ENCODE assay signal across 28 mouse cellular contexts in the genomic region with DNA sequence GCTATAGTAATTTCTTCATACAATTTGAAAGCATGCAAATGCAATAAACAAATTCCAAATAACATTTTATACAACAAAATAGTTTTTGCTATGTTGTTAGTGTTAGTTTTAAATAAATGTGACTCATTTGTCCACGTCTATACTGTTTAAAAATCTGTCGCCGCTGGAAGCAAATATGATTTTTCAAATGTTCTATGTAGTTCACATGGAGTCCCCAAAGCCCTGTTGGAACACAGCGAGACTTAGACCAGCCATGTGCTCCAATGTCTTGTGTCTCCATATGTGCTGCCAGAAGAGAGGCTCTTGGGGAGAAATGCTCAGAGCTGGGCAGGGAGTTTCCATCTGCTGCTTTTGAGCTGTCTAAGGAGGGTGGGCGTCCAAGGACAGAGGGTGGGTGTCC. TPM values are rescaled to one million over a fixed set of nuclear protein-coding genes. Genes with fewer than 3 reads are reported as not detected.
DNase-seq lines count a peak whose midpoint lies in the region; ATAC-seq and TF ChIP-seq lines count a peak whose summit lies in the region.
"Had no signal": no experiment of that assay in that cellular context is flagged by ENCODE, and none has a peak within 500 bp of the region (broad histone marks: within the 10 kb centered on the region; RNA-seq: fewer than 3 reads in every experiment).

No protein-coding gene starts in this region.

- no peak overlapping the region for H3K4me3 ChIP-seq in intestine, embryonic 14.5 days (ENCODE audit: low read depth, low read length)
- H3K4me3 ChIP-seq in intestine, postnatal 0 days (ENCODE audit: low read depth, low read length) = no peak overlapping the region
- no peak overlapping the region for H3K4me3 ChIP-seq in stomach, embryonic 15.5 days (replicated peaks)
- no peak overlapping the region for H3K4me3 ChIP-seq in stomach, postnatal 0 days (ENCODE audit: low read depth, low read length)
- no peak overlapping the region for H3K4me3 ChIP-seq in intestine, embryonic 16.5 days (ENCODE audit: low read length)
- no peak overlapping the region for H3K4me3 ChIP-seq in midbrain, embryonic 16.5 days (ENCODE audit: low read depth, low read length)
- H3K4me3 ChIP-seq: embryonic facial prominence, embryonic 13.5 days; embryonic facial prominence, embryonic 15.5 days; erythroblast, embryonic 14.5 days; forebrain, embryonic 10.5 days; forebrain, embryonic 12.5 days had no signal

- H3K4me1 ChIP-seq in intestine, embryonic 14.5 days (replicated peaks; ENCODE audit: control insufficient read depth, insufficient read depth, low read length) = peaks cover 12% of the 10 kb centered on the region
- no peaks in the 10 kb centered on the region for H3K4me1 ChIP-seq in intestine, postnatal 0 days (replicated peaks; ENCODE audit: control insufficient read depth, insufficient read depth, low read length)
- 0 out of 2 replicates have a peak, but pooled peaks cover 8% of the 10 kb centered on the region for H3K4me1 ChIP-seq in stomach, embryonic 15.5 days
- H3K4me1 ChIP-seq in stomach, postnatal 0 days (replicated peaks; ENCODE audit: control insufficient read depth, insufficient read depth) = 0 out of 2 replicates have a peak, but pooled peaks cover 3% of the 10 kb centered on the region
- H3K4me1 ChIP-seq in intestine, embryonic 16.5 days (ENCODE audit: control insufficient read depth, insufficient read depth, low read length) = 0 out of 2 replicates have a peak, but pooled peaks cover 5% of the 10 kb centered on the region
- H3K4me1 ChIP-seq in midbrain, embryonic 16.5 days (ENCODE audit: control insufficient read depth, insufficient read depth, low read length) = peaks cover 9% of the 10 kb centered on the region
- H3K4me1 ChIP-seq: embryonic facial prominence, embryonic 15.5 days had no signal

- H3K27me3 ChIP-seq in intestine, embryonic 14.5 days (replicated peaks; ENCODE audit: control insufficient read depth, insufficient read depth, low read length) = no peaks in the 10 kb centered on the region
- peaks cover 9% of the 10 kb centered on the region; the same call in 1 of the 2 replicates for H3K27me3 ChIP-seq in intestine, postnatal 0 days (replicated peaks; ENCODE audit: control insufficient read depth, insufficient read depth, low read length)
- peaks cover 10% of the 10 kb centered on the region; the same call in 1 of the 2 replicates for H3K27me3 ChIP-seq in stomach, embryonic 15.5 days (replicated peaks)
- H3K27me3 ChIP-seq in stomach, postnatal 0 days (ENCODE audit: control insufficient read depth, insufficient read depth, low read length) = no peaks in the 10 kb centered on the region
- no peaks in the 10 kb centered on the region for H3K27me3 ChIP-seq in intestine, embryonic 16.5 days (replicated peaks; ENCODE audit: control insufficient read depth, insufficient read depth, low read length)
- H3K27me3 ChIP-seq in midbrain, embryonic 16.5 days (ENCODE audit: control insufficient read depth, insufficient read depth, low read depth, low read length) = no peaks in the 10 kb centered on the region
- H3K27me3 ChIP-seq: Patski had no signal

- H3K9me3 ChIP-seq in intestine, embryonic 14.5 days (ENCODE audit: control insufficient read depth, low read length) = no peaks in the 10 kb centered on the region
- no peaks in the 10 kb centered on the region for H3K9me3 ChIP-seq in intestine, postnatal 0 days (ENCODE audit: control insufficient read depth)
- H3K9me3 ChIP-seq in stomach, embryonic 15.5 days = no peaks in the 10 kb centered on the region
- no peaks in the 10 kb centered on the region for H3K9me3 ChIP-seq in stomach, postnatal 0 days (ENCODE audit: control insufficient read depth, low read length)
- H3K9me3 ChIP-seq in intestine, embryonic 16.5 days (ENCODE audit: control insufficient read depth, low read length) = no peaks in the 10 kb centered on the region
- no peaks in the 10 kb centered on the region for H3K9me3 ChIP-seq in midbrain, embryonic 16.5 days (replicated peaks; ENCODE audit: control insufficient read depth, low read length, poor library complexity, severe bottlenecking)
- H3K9me3 ChIP-seq: embryonic facial prominence, embryonic 13.5 days; embryonic facial prominence, embryonic 15.5 days; forebrain, embryonic 10.5 days; forebrain, embryonic 12.5 days; G1E had no signal

- DNase-seq in intestine, embryonic 14.5 days (ENCODE audit: low spot score) = no peak
- DNase-seq in stomach, postnatal 0 days (ENCODE audit: low spot score) = no peak
- DNase-seq: adrenal gland, adult 8-10 months; adrenal gland, postnatal 14 days; adrenal gland, postnatal 36 days; B cell, adult 2 months; cerebellum, adult 11 months; cerebellum, adult 18-20 months; cerebellum, adult 8-10 months; cerebellum, adult 9-11 months; cerebellum, postnatal 14 days; cerebellum, postnatal 36 days; embryo, embryonic 11 days had no signal

- no peak overlapping the region for H3K4me2 ChIP-seq in intestine, embryonic 14.5 days (ENCODE audit: low read length)
- H3K4me2 ChIP-seq in intestine, postnatal 0 days (replicated peaks; ENCODE audit: low read depth) = no peak overlapping the region
- H3K4me2 ChIP-seq in stomach, embryonic 15.5 days = no peak overlapping the region
- H3K4me2 ChIP-seq in stomach, postnatal 0 days (replicated peaks; ENCODE audit: low read depth) = no peak overlapping the region
- no peak overlapping the region for H3K4me2 ChIP-seq in intestine, embryonic 16.5 days (ENCODE audit: low read depth, low read length)
- no peak overlapping the region for H3K4me2 ChIP-seq in midbrain, embryonic 16.5 days (ENCODE audit: low read length)
- H3K4me2 ChIP-seq: embryonic facial prominence, embryonic 13.5 days; embryonic facial prominence, embryonic 15.5 days; forebrain, embryonic 12.5 days had no signal

- H3K27ac ChIP-seq in intestine, embryonic 14.5 days (ENCODE audit: low read depth) = peak overlapping the region; percentile 57
- H3K27ac ChIP-seq in intestine, postnatal 0 days (ENCODE audit: low read depth, low read length) = no peak overlapping the region
- H3K27ac ChIP-seq in stomach, embryonic 15.5 days = no peak overlapping the region
- H3K27ac ChIP-seq in stomach, postnatal 0 days (replicated peaks) = no peak overlapping the region; the same call in 1 of the 2 replicates
- H3K27ac ChIP-seq in intestine, embryonic 16.5 days (ENCODE audit: low read length) = peak overlapping the region; percentile 70
- no peak overlapping the region for H3K27ac ChIP-seq in midbrain, embryonic 16.5 days (ENCODE audit: low read length)
- H3K27ac ChIP-seq: embryonic facial prominence, embryonic 13.5 days; embryonic facial prominence, embryonic 15.5 days; forebrain, embryonic 10.5 days; forebrain, embryonic 12.5 days had no signal

- no peak for TF ChIP-seq EP300 in stomach, postnatal 0 days (optimal IDR thresholded peaks at IDR 0.05)

- no peak for ATAC-seq in intestine, embryonic 14.5 days (replicated peaks; ENCODE audit: low FRiP score, low TSS enrichment, low read depth)
- no peak for ATAC-seq in intestine, postnatal 0 days
- 0 out of 2 replicates have a peak, but pooled peaks have one; percentile 10 for ATAC-seq in stomach, embryonic 15.5 days (ENCODE audit: insufficient read depth, low FRiP score, low read depth)
- no peak for ATAC-seq in stomach, postnatal 0 days (ENCODE audit: low FRiP score, low TSS enrichment)
- ATAC-seq in intestine, embryonic 16.5 days = peak; percentile 75
- no peak for ATAC-seq in midbrain, embryonic 16.5 days
- ATAC-seq: activated CD4-positive, CD25-positive, alpha-beta regulatory T cell, adult 4 months; CD4-positive, CD25-positive, alpha-beta regulatory T cell, adult 4 months; forebrain, embryonic 14.5 days; forebrain, embryonic 16.5 days; Patski had no signal

- no peak overlapping the region for H3K9ac ChIP-seq in intestine, embryonic 14.5 days (ENCODE audit: low read length)
- no peak overlapping the region for H3K9ac ChIP-seq in intestine, postnatal 0 days (ENCODE audit: low read depth, low read length)
- H3K9ac ChIP-seq in stomach, embryonic 15.5 days = no peak overlapping the region
- H3K9ac ChIP-seq in stomach, postnatal 0 days (ENCODE audit: low read length) = no peak overlapping the region
- H3K9ac ChIP-seq in intestine, embryonic 16.5 days (ENCODE audit: low read depth, low read length) = no peak overlapping the region
- H3K9ac ChIP-seq in midbrain, embryonic 16.5 days (ENCODE audit: low read depth, low read length) = no peak overlapping the region
- H3K9ac ChIP-seq: embryonic facial prominence, embryonic 13.5 days; embryonic facial prominence, embryonic 15.5 days; forebrain, embryonic 12.5 days had no signal

- TF ChIP-seq CTCF in intestine, postnatal 0 days (IDR thresholded peaks at IDR 0.05; ENCODE audit: low read depth) = no peak
- TF ChIP-seq CTCF in stomach, postnatal 0 days (IDR thresholded peaks at IDR 0.05; ENCODE audit: low read depth) = no peak

- 56% methylated on average over 5 of the region's 5 CpGs for WGBS in intestine, embryonic 14.5 days
- 70% methylated on average over 5 of the region's 5 CpGs for WGBS in intestine, postnatal 0 days
- 76% methylated on average over 5 of the region's 5 CpGs for WGBS in stomach, embryonic 15.5 days
- WGBS in stomach, postnatal 0 days = 62% methylated on average over 5 of the region's 5 CpGs
- 69% methylated on average over 5 of the region's 5 CpGs for WGBS in intestine, embryonic 16.5 days
- WGBS in midbrain, embryonic 16.5 days = 92% methylated on average over 5 of the region's 5 CpGs

- no peaks in the 10 kb centered on the region for H3K36me3 ChIP-seq in intestine, embryonic 14.5 days (ENCODE audit: control insufficient read depth, insufficient read depth, low read length)
- no peaks in the 10 kb centered on the region for H3K36me3 ChIP-seq in intestine, postnatal 0 days (ENCODE audit: control insufficient read depth, insufficient read depth)
- H3K36me3 ChIP-seq in stomach, embryonic 15.5 days = no peaks in the 10 kb centered on the region
- no peaks in the 10 kb centered on the region for H3K36me3 ChIP-seq in stomach, postnatal 0 days (ENCODE audit: control insufficient read depth, insufficient read depth, low read length)
- H3K36me3 ChIP-seq in intestine, embryonic 16.5 days (ENCODE audit: control insufficient read depth, insufficient read depth, low read length) = no peaks in the 10 kb centered on the region
- H3K36me3 ChIP-seq in midbrain, embryonic 16.5 days (ENCODE audit: control insufficient read depth, insufficient read depth, low read length) = no peaks in the 10 kb centered on the region
- H3K36me3 ChIP-seq: embryonic facial prominence, embryonic 13.5 days; embryonic facial prominence, embryonic 15.5 days; forebrain, embryonic 10.5 days; forebrain, embryonic 12.5 days; G1E had no signal

RNA-seq across cellular contexts. Expression of gene Got1, which starts 23.7 kb away (rescaled TPM):
- 33.2 and 35.8 TPM in 2 replicates for polyA plus RNA-seq in intestine, embryonic 14.5 days (2014; fragmentation: Nextera tagmentation; extraction: Ambion mirVana)
- polyA plus RNA-seq in intestine, postnatal 0 days (2015; fragmentation: Nextera tagmentation; extraction: Ambion mirVana) = 82.3 and 85.0 TPM in 2 replicates
- polyA plus RNA-seq in stomach, embryonic 15.5 days (2015; fragmentation: Nextera tagmentation; extraction: Ambion mirVana) = 33.7 and 35.7 TPM in 2 replicates
- 49.3 and 51.1 TPM in 2 replicates for polyA plus RNA-seq in stomach, postnatal 0 days (2015; fragmentation: Nextera tagmentation; extraction: Ambion mirVana)
- polyA plus RNA-seq in intestine, embryonic 16.5 days (2015; fragmentation: Nextera tagmentation; extraction: Ambion mirVana) = 70.5 and 73.4 TPM in 2 replicates
- 107 and 113 TPM in 2 replicates for polyA plus RNA-seq in midbrain, embryonic 16.5 days (2015; fragmentation: Nextera tagmentation; extraction: Ambion mirVana)

Comparison
In these comparisons a context has a peak if more than half of its experiments do, and no peak if none do; other contexts are left out.
1. ATAC-seq: peak in stomach, embryonic 15.5 days (single experiment) and intestine, embryonic 16.5 days (single experiment); none in intestine, embryonic 14.5 days (single experiment), intestine, postnatal 0 days (single experiment), stomach, postnatal 0 days (single experiment) and midbrain, embryonic 16.5 days (single experiment).
2. H3K27ac ChIP-seq: peak in intestine, embryonic 14.5 days (single experiment) and intestine, embryonic 16.5 days (single experiment); none in intestine, postnatal 0 days (single experiment), stomach, embryonic 15.5 days (single experiment), stomach, postnatal 0 days (single experiment) and midbrain, embryonic 16.5 days (single experiment).